Mouse (Mus musculus) liver, postnatal 0 days (tissue): ENCODE data around the gene Gm20388. TPM values are rescaled to one million over a fixed set of nuclear protein-coding genes. Genes with fewer than 3 reads are reported as not detected.
A peak's percentile ranks its signal among the peaks of the same experiment; 100 is the strongest.

Experiments used
- ATAC-seq: fragments of 200-750 bp; cut with Nextera tagmentation; 2 replicates; pipeline ENCODE4 v1.8.0; 2017; ENCODE audit warnings: mild to moderate bottlenecking, moderate library complexity
- DNase-seq: peaks from one replicate; pipeline ENCODE4 v3.0.0-alpha.2; 2016
- H3K27ac ChIP-seq: fragments of 300-500 bp; sonication (generic); 2 replicates; pipeline ENCODE4 v1.5.1; 2014; ENCODE audit warnings: antibody characterized with exemption, moderate library complexity, mild to moderate bottlenecking, low read depth
- H3K27me3 ChIP-seq: fragments of 300-500 bp; sonication (generic); 2 replicates; pipeline ENCODE4 v1.6.1; 2014; ENCODE audit warnings: low read length, control low read depth, mixed read lengths; ENCODE audit not compliant: insufficient read depth
- H3K36me3 ChIP-seq: fragments of 300-500 bp; sonication (generic); replicated peaks from 2 replicates; pipeline ENCODE4 v1.6.1; 2014; ENCODE audit warnings: mild to moderate bottlenecking, control low read depth, low read length, moderate library complexity, mixed read lengths; ENCODE audit not compliant: insufficient read depth
- H3K4me1 ChIP-seq: fragments of 300-500 bp; sonication (generic); 2 replicates; pipeline ENCODE4 v1.6.1; 2014; ENCODE audit warnings: antibody characterized with exemption, mild to moderate bottlenecking, control low read depth; ENCODE audit not compliant: insufficient read depth
- H3K4me2 ChIP-seq: fragments of 300-500 bp; sonication (generic); 2 replicates; pipeline ENCODE4 v1.6.1; 2014; ENCODE audit warnings: low read depth, mild to moderate bottlenecking, low read length, moderate library complexity, mixed read lengths
- H3K4me3 ChIP-seq: fragments of 300-500 bp; sonication (generic); 2 replicates; pipeline ENCODE4 v1.5.1; 2014; ENCODE audit warnings: low read depth, low read length
- H3K9ac ChIP-seq: fragments of 300-500 bp; sonication (generic); replicated peaks from 2 replicates; pipeline ENCODE4 v1.6.1; 2014; ENCODE audit warnings: mild to moderate bottlenecking, moderate library complexity
- H3K9me3 ChIP-seq: fragments of 300-500 bp; sonication (generic); 2 replicates; pipeline ENCODE4 v1.6.1; 2016; ENCODE audit warnings: mild to moderate bottlenecking, control low read depth, low read length, mixed read lengths
- CTCF ChIP-seq: sonication (generic); IDR thresholded peaks from 2 replicates; pipeline ENCODE4 v1.5.1; 2016; ENCODE audit warnings: antibody characterized with exemption, low read depth
- EP300 ChIP-seq: IDR thresholded peaks from 2 replicates; pipeline ENCODE4 v1.6.1; 2016; ENCODE audit warnings: antibody characterized with exemption, low read depth, mild to moderate bottlenecking
- WGBS: fragments of 180-500 bp; shearing (Covaris S2); extraction: QIAGEN DNeasy Blood & Tissue Kit; methylation state at CpG from one replicate; pipeline ENCODE4 v1.1.7; 2014; ENCODE audit not compliant: insufficient replicate concordance; 5-methylcytosine and 5-hydroxymethylcytosine counted together
- polyA plus RNA-seq: library from polyadenylated mRNA; unstranded; fragments of >200 nt; fragmentation: Nextera tagmentation; extraction: Ambion mirVana; gene quantifications from 2 replicates; pipeline ENCODE4 v1.2.1, GENCODE M21; 2015

The Gm20388 gene
- polyA plus RNA-seq, 1 experiment from 2014 or later, result not detected

GRCm38 (mm10) chr8:122961458-122961857, 3050.8 kb downstream of the Gm20388 start:
- DNase-seq, result no peak
- Histone ChIP-seq H3K9me3 (no peaks in the 10 kb centered on the region), H3K4me3 (no peak overlapping the region), H3K27ac (peak overlapping the region; percentile 39), H3K36me3 (peaks cover 6% of the 10 kb centered on the region; the same call in 1 of the 2 replicates), H3K27me3 (no peaks in the 10 kb centered on the region), H3K4me2 (peak overlapping the region; percentile 38; the same call in 1 of the 2 replicates), H3K9ac (no peak overlapping the region; the same call in 1 of the 2 replicates), H3K4me1 (peaks cover 61% of the 10 kb centered on the region)
- WGBS, result 8% methylated on average over 2 of the region's 2 CpGs
- TF ChIP-seq CTCF (no peak), EP300 (no peak)
- ATAC-seq, result no peak

- peaks cover 55% of the 10 kb centered on the region for H3K4me1 ChIP-seq
- H3K27me3 ChIP-seq, result no peaks in the 10 kb centered on the region
- H3K9me3 ChIP-seq, result no peaks in the 10 kb centered on the region
- no peak overlapping the region for H3K9ac ChIP-seq
- no peak overlapping the region for H3K4me3 ChIP-seq
- DNase-seq, result no peak
- H3K36me3 ChIP-seq, result peaks cover 6% of the 10 kb centered on the region; the same call in 1 of the 2 replicates
- H3K4me2 ChIP-seq, result 0 out of 2 replicates have a peak overlapping the region, but pooled peaks have one; percentile 38
- peak overlapping the region; percentile 39 for H3K27ac ChIP-seq
- TF ChIP-seq CTCF (no peak), EP300 (no peak)
- no peak for ATAC-seq
- 34% methylated on average over 5 of the region's 5 CpGs for WGBS
Observed at GRCm38 (mm10) chr8:122962046-122962445, 3051.4 kb downstream of the Gm20388 start.

GRCm38 (mm10) chr8:122966638-122967037, 3056.0 kb downstream of the Gm20388 start:
- Histone ChIP-seq H3K27ac (no peak overlapping the region), H3K4me1 (peaks cover 24% of the 10 kb centered on the region), H3K4me3 (no peak overlapping the region), H3K9me3 (no peaks in the 10 kb centered on the region), H3K9ac (no peak overlapping the region), H3K36me3 (peaks cover 20% of the 10 kb centered on the region), H3K4me2 (no peak overlapping the region), H3K27me3 (no peaks in the 10 kb centered on the region)
- TF ChIP-seq EP300 (no peak), CTCF (no peak)
- ATAC-seq (no peak), DNase-seq (no peak)
- 46% methylated on average over 3 of the region's 3 CpGs for WGBS

- Histone ChIP-seq H3K27me3 (no peaks in the 10 kb centered on the region), H3K36me3 (peaks cover 22% of the 10 kb centered on the region), H3K4me1 (peaks cover 13% of the 10 kb centered on the region), H3K9ac (no peak overlapping the region), H3K4me2 (no peak overlapping the region), H3K9me3 (no peaks in the 10 kb centered on the region), H3K27ac (no peak overlapping the region), H3K4me3 (no peak overlapping the region)
- 79% methylated on average over 3 of the region's 3 CpGs for WGBS
- TF ChIP-seq EP300 (no peak), CTCF (no peak)
- DNase-seq, result no peak
- ATAC-seq, result no peak
Observed at GRCm38 (mm10) chr8:122968145-122968544, 3057.5 kb downstream of the Gm20388 start.

GRCm38 (mm10) chr8:122969964-122970620, 3059.5 kb downstream of the Gm20388 start:
- H3K36me3 ChIP-seq, result peaks cover 18% of the 10 kb centered on the region
- no peaks in the 10 kb centered on the region for H3K27me3 ChIP-seq
- no peaks in the 10 kb centered on the region for H3K4me1 ChIP-seq
- no peak overlapping the region for H3K27ac ChIP-seq
- no peak overlapping the region for H3K4me3 ChIP-seq
- ATAC-seq, result no peak
- no peak overlapping the region for H3K9ac ChIP-seq
- TF ChIP-seq EP300 (no peak), CTCF (no peak)
- H3K9me3 ChIP-seq, result no peaks in the 10 kb centered on the region
- WGBS, result 79% methylated on average over 3 of the region's 3 CpGs
- no peak for DNase-seq
- H3K4me2 ChIP-seq, result no peak overlapping the region

- Histone ChIP-seq H3K36me3 (peaks cover 8% of the 10 kb centered on the region; the same call in 1 of the 2 replicates), H3K4me1 (peaks cover 22% of the 10 kb centered on the region), H3K9me3 (no peaks in the 10 kb centered on the region), H3K27me3 (no peaks in the 10 kb centered on the region), H3K9ac (no peak overlapping the region), H3K4me2 (no peak overlapping the region), H3K4me3 (no peak overlapping the region), H3K27ac (no peak overlapping the region)
- no peak for DNase-seq
- TF ChIP-seq EP300 (no peak), CTCF (no peak)
- no peak for ATAC-seq
- 57% methylated on average over 4 of the region's 4 CpGs for WGBS
Observed at GRCm38 (mm10) chr8:122976046-122976445, 3065.4 kb downstream of the Gm20388 start.
